Mouse (Mus musculus): Measurements from ENCODE around the gene Gm11444. TPM values are rescaled to one million over a fixed set of nuclear protein-coding genes. Genes with fewer than 3 reads are reported as not detected.

Gm11444 gene
- total and polyA plus RNA-seq, 2 experiments from 2014 or later, result not detected

GRCm38 (mm10) chr11:85887801-85888450 lies 37.8 kb upstream of the Gm11444 start:
- Histone ChIP-seq H3K9me3 (ENCODE audit: low read length) (no peaks in the 10 kb centered on the region), H3K27me3 (ENCODE audit: insufficient read depth, low read length) (peaks cover 75% of the 10 kb centered on the region), H3K9ac (replicated peaks; ENCODE audit: low read length) (no peak overlapping the region), H3K4me3 (ENCODE audit: low read length) (no peak overlapping the region), H3K36me3 (ENCODE audit: insufficient read depth, low read length) (no peaks in the 10 kb centered on the region), H3K27ac (no peak overlapping the region), H3K4me2 (ENCODE audit: low read depth, low read length) (no peak overlapping the region), H3K4me1 (ENCODE audit: insufficient read depth, low read length) (no peaks in the 10 kb centered on the region)
- DNase-seq (ENCODE audit: low spot score) (no peak), ATAC-seq (no peak)
- TF ChIP-seq CTCF (IDR thresholded peaks at IDR 0.05; ENCODE audit: low read depth), result no peak
- 4% methylated on average over 17 of the region's 17 CpGs for WGBS

DNA sequence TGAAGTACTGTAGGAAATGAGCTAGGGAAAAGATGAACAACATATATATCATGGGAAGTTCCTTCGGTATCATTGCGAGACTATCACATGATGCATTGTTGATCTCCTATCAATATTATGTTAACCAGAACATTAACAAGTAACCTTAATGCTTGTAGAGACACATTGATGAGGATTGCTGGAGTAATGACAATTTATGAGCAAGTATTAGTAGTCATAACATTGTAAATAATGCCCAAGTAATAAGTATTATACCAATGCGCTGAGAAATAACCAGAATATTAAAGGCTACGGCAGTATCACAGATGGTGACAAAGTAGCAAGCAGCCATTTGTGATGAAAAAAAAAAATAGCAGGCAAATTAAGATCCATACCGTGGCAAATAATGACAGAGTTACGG lies 37.1 kb upstream of the Gm11444 start:
- H3K4me2 ChIP-seq (ENCODE audit: low read depth, low read length), result no peak overlapping the region
- H3K4me1 ChIP-seq (ENCODE audit: insufficient read depth, low read length), result no peaks in the 10 kb centered on the region
- WGBS, result 20% methylated on average over 6 of the region's 6 CpGs
- H3K4me3 ChIP-seq (ENCODE audit: low read length), result no peak overlapping the region
- TF ChIP-seq CTCF (IDR thresholded peaks at IDR 0.05; ENCODE audit: low read depth), result no peak
- no peaks in the 10 kb centered on the region for H3K36me3 ChIP-seq (ENCODE audit: insufficient read depth, low read length)
- no peak overlapping the region for H3K9ac ChIP-seq (replicated peaks; ENCODE audit: low read length)
- no peaks in the 10 kb centered on the region for H3K9me3 ChIP-seq (ENCODE audit: low read length)
- ATAC-seq (no peak), DNase-seq (ENCODE audit: low spot score) (no peak)
- no peak overlapping the region for H3K27ac ChIP-seq
- peaks cover 69% of the 10 kb centered on the region for H3K27me3 ChIP-seq (ENCODE audit: insufficient read depth, low read length)

DNA sequence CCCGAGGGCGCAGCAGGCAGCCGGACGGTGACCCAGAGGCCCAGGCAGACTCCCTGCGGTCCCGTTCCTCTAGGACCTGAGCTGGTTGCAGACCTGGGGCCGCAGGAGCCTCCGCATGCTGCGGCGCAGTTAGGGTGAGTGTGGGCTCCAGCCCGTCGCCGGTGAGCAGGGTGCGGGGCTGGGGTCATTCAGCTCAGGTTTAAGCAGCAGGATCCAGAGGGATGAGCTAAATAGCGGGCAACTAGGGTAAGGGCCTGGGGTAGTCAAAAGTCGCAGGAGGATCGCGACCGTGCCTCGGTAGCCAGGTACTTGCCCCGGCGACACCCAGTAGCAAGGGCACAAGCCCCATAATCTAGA lies 36.3 kb upstream of the Gm11444 start:
- no peak for TF ChIP-seq CTCF (IDR thresholded peaks at IDR 0.05; ENCODE audit: low read depth)
- Histone ChIP-seq H3K36me3 (ENCODE audit: insufficient read depth, low read length) (no peaks in the 10 kb centered on the region), H3K4me2 (ENCODE audit: low read depth, low read length) (no peak overlapping the region), H3K27ac (no peak overlapping the region), H3K27me3 (ENCODE audit: insufficient read depth, low read length) (peaks cover 63% of the 10 kb centered on the region), H3K9me3 (ENCODE audit: low read length) (no peaks in the 10 kb centered on the region), H3K4me1 (ENCODE audit: insufficient read depth, low read length) (no peaks in the 10 kb centered on the region), H3K4me3 (ENCODE audit: low read length) (no peak overlapping the region), H3K9ac (replicated peaks; ENCODE audit: low read length) (no peak overlapping the region)
- WGBS, result 6% methylated on average over 22 of the region's 22 CpGs
- DNase-seq (ENCODE audit: low spot score) (no peak), ATAC-seq (no peak)

GRCm38 (mm10) chr11:85885665-85886428 lies 35.7 kb upstream of the Gm11444 start, which contains the start of gene Tbx4:
Gene Tbx4 (plus strand): TSS chr11:85886422.
- Histone ChIP-seq H3K9ac (replicated peaks; ENCODE audit: low read length) (no peak within 1 kb of the TSS), H3K4me1 (ENCODE audit: insufficient read depth, low read length) (no peaks in the 10 kb centered on the region), H3K9me3 (ENCODE audit: low read length) (no peaks in the 10 kb centered on the region), H3K4me3 (ENCODE audit: low read length) (no peak within 1 kb of the TSS), H3K27me3 (ENCODE audit: insufficient read depth, low read length) (peaks cover 58% of the 10 kb centered on the region), H3K36me3 (ENCODE audit: insufficient read depth, low read length) (no peaks in the 10 kb centered on the region), H3K4me2 (ENCODE audit: low read depth, low read length) (no peak within 1 kb of the TSS), H3K27ac (no peak within 1 kb of the TSS)
- ATAC-seq, result no peak
- 24% methylated on average over 24 of the region's 28 CpGs for WGBS
- DNase-seq (ENCODE audit: low spot score), result no peak
- no peak for TF ChIP-seq CTCF (IDR thresholded peaks at IDR 0.05; ENCODE audit: low read depth)

DNA sequence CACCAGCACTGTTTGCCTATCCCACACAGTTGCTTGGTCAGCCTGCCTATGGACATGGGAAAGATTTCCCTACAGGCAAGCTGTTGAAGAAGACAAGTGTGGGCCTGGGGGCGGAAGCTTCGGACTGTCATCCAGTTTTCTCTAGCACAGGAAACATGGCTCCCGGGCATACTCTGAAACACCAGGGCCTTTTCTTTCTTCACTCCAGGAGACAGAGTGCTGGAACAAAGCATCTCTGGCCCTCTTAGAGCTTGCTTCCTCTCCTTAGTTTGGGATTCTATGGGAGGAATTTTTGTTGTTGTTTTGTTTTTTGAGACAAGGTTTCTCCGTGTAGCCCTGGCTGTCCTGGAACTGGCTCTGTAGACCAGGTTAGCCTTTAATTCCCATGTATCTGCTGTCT lies 34.4 kb upstream of the Gm11444 start:
- Histone ChIP-seq H3K9me3 (ENCODE audit: low read length) (no peaks in the 10 kb centered on the region), H3K4me3 (ENCODE audit: low read length) (no peak overlapping the region), H3K27ac (no peak overlapping the region), H3K4me1 (ENCODE audit: insufficient read depth, low read length) (no peaks in the 10 kb centered on the region), H3K9ac (replicated peaks; ENCODE audit: low read length) (no peak overlapping the region), H3K4me2 (ENCODE audit: low read depth, low read length) (no peak overlapping the region), H3K36me3 (ENCODE audit: insufficient read depth, low read length) (no peaks in the 10 kb centered on the region), H3K27me3 (ENCODE audit: insufficient read depth, low read length) (peaks cover 44% of the 10 kb centered on the region)
- DNase-seq (ENCODE audit: low spot score) (no peak), ATAC-seq (no peak)
- WGBS, result 45% methylated on average over 4 of the region's 4 CpGs
- no peak for TF ChIP-seq CTCF (IDR thresholded peaks at IDR 0.05; ENCODE audit: low read depth)

DNA sequence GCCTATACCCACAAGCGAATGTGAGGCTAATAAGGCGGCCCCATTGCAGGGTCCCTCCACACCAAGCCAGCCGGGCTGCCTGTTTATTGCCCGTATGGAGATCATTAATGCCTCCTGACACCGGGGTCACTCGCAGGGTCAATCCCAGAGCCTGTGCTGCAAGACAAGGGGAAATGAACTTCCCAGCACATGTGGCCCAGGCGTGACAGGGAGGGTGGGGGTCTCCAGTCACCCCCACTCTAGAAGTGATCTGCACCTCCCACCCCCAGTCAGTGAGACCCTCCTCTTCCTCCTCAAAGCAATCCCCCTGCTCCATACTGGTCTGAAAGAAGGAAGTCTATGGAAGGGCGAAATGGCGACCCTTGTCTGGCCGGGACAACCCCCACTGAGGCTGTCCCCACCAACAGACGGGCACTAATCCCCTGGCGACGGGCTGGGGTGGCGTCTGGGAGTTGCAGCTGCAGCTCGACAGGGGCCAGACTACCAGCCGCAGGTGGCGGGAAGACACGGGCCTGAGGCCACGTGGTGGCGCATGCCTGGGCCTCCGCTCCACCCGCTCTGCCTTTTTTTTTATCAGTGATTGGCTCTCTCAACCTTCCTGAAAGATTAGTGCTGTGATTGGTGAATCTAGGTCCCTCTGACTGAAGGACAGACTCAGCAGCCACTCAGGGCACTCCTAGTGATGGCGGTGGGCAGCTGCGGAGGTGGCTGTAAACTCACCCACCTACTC lies 26.1 kb upstream of the Gm11444 start:
- Histone ChIP-seq H3K36me3 (ENCODE audit: insufficient read depth, low read length) (no peaks in the 10 kb centered on the region), H3K27ac (no peak overlapping the region), H3K9ac (replicated peaks; ENCODE audit: low read length) (no peak overlapping the region), H3K9me3 (ENCODE audit: low read length) (no peaks in the 10 kb centered on the region), H3K4me2 (ENCODE audit: low read depth, low read length) (no peak overlapping the region), H3K4me1 (ENCODE audit: insufficient read depth, low read length) (no peaks in the 10 kb centered on the region), H3K4me3 (ENCODE audit: low read length) (no peak overlapping the region), H3K27me3 (ENCODE audit: insufficient read depth, low read length) (no peaks in the 10 kb centered on the region)
- no peak for ATAC-seq
- TF ChIP-seq CTCF (IDR thresholded peaks at IDR 0.05; ENCODE audit: low read depth), result no peak
- no peak for DNase-seq (ENCODE audit: low spot score)
- 71% methylated on average over 24 of the region's 24 CpGs for WGBS
